Mouse (Mus musculus) layer of hippocampus, adult 9-10 months (tissue): Measurements from ENCODE around the gene Zfhx3.

Experiments used
- DNase-seq: peaks from one replicate; pipeline ENCODE4 v3.0.0; 2022; ENCODE audit warnings: low spot score

Gene Zfhx3

GRCm38 (mm10) chr8:108552518-108552917 lies 610.1 kb downstream of the Zfhx3 start:
- no peak for DNase-seq

GRCm38 (mm10) chr8:108553808-108554577 lies 611.5 kb downstream of the Zfhx3 start:
- DNase-seq = no peak

GRCm38 (mm10) chr8:108554578-108555245 lies 612.3 kb downstream of the Zfhx3 start:
- DNase-seq = no peak

GRCm38 (mm10) chr8:108563420-108563819 lies 621.0 kb downstream of the Zfhx3 start:
- no peak for DNase-seq

GRCm38 (mm10) chr8:108563934-108564564 lies 621.6 kb downstream of the Zfhx3 start:
- DNase-seq = no peak

GRCm38 (mm10) chr8:108566035-108566434 lies 623.6 kb downstream of the Zfhx3 start:
- no peak for DNase-seq

GRCm38 (mm10) chr8:108573295-108574017 lies 631.0 kb downstream of the Zfhx3 start:
- no peak for DNase-seq

- DNase-seq = peak; percentile 27
Observed at GRCm38 (mm10) chr8:108574101-108574500, 631.7 kb downstream of the Zfhx3 start.

GRCm38 (mm10) chr8:108577571-108577970 lies 635.1 kb downstream of the Zfhx3 start:
- no peak for DNase-seq

- DNase-seq = no peak
Observed at GRCm38 (mm10) chr8:108578388-108578787, 635.9 kb downstream of the Zfhx3 start.

- DNase-seq = no peak
Observed at GRCm38 (mm10) chr8:108579808-108580207, 637.4 kb downstream of the Zfhx3 start.

- no peak for DNase-seq
Observed at GRCm38 (mm10) chr8:108580364-108580763, 637.9 kb downstream of the Zfhx3 start.

GRCm38 (mm10) chr8:108581557-108581956 lies 639.1 kb downstream of the Zfhx3 start:
- no peak for DNase-seq

GRCm38 (mm10) chr8:108582251-108582650 lies 639.8 kb downstream of the Zfhx3 start:
- no peak for DNase-seq

GRCm38 (mm10) chr8:108583261-108583660 lies 640.8 kb downstream of the Zfhx3 start:
- DNase-seq = no peak

- DNase-seq = no peak
Observed at GRCm38 (mm10) chr8:108583867-108584661, 641.6 kb downstream of the Zfhx3 start.

GRCm38 (mm10) chr8:108584662-108584978 lies 642.2 kb downstream of the Zfhx3 start:
- no peak for DNase-seq

GRCm38 (mm10) chr8:108591037-108591436 lies 648.6 kb downstream of the Zfhx3 start:
- no peak for DNase-seq

- no peak for DNase-seq
Observed at GRCm38 (mm10) chr8:108592028-108592724, 649.7 kb downstream of the Zfhx3 start.

GRCm38 (mm10) chr8:108592990-108593589 lies 650.6 kb downstream of the Zfhx3 start:
- no peak for DNase-seq

- DNase-seq = no peak
Observed at GRCm38 (mm10) chr8:108593891-108594290, 651.4 kb downstream of the Zfhx3 start.
